In genomic region chr14:73048937-73049336, GRCm38 (mm10) we compare ENCODE assay signal across 16 mouse cellular contexts. TPM values are rescaled to one million over a fixed set of nuclear protein-coding genes. Genes with fewer than 3 reads are reported as not detected.
DNase-seq lines count a peak whose midpoint lies in the region; ATAC-seq and TF ChIP-seq lines count a peak whose summit lies in the region.
"Had no signal": no experiment of that assay in that cellular context is flagged by ENCODE, and none has a peak within 500 bp of the region (broad histone marks: within the 10 kb centered on the region; RNA-seq: fewer than 3 reads in every experiment).

Gene Cysltr2, minus strand, starts transcription at chr14:73049114.

- peak within 1 kb of the TSS; percentile 17; the same call in 1 of the 2 replicates for H3K4me2 ChIP-seq in lung, postnatal 0 days (replicated peaks; ENCODE audit: low read depth, low read length)
- H3K4me2 ChIP-seq: embryonic facial prominence, embryonic 15.5 days; lung, embryonic 15.5 days; neural tube, embryonic 12.5 days had no signal

- no peaks in the 10 kb centered on the region for H3K27me3 ChIP-seq in lung, postnatal 0 days (replicated peaks; ENCODE audit: insufficient read depth, low read length)
- H3K27me3 ChIP-seq: embryonic facial prominence, embryonic 15.5 days; lung, embryonic 15.5 days; neural tube, embryonic 12.5 days had no signal

- WGBS in lung, postnatal 0 days, result 47% methylated on average over 6 of the region's 6 CpGs
- 10% methylated on average over 6 of the region's 6 CpGs for WGBS in bone marrow, adult 2 months
- 15% methylated on average over 6 of the region's 6 CpGs for WGBS in macrophage (ENCODE audit: missing documents)

- TF ChIP-seq CTCF in lung, postnatal 0 days (IDR thresholded peaks at IDR 0.05), result no peak
- no peak for TF ChIP-seq CTCF in bone marrow, adult 2 months (IDR thresholded peaks at IDR 0.05; ENCODE audit: control insufficient read depth, insufficient read depth, low read length)

- ATAC-seq in lung, postnatal 0 days, result no peak
- ATAC-seq: forebrain, postnatal 0 days had no signal

- no peak for TF ChIP-seq EP300 in lung, postnatal 0 days (IDR thresholded peaks at IDR 0.05)

- DNase-seq in lung, postnatal 0 days (ENCODE audit: low spot score), result peak; percentile 12
- DNase-seq in lung, postnatal 14 days, result no peak
- DNase-seq in thymus, postnatal 14 days, result peak; percentile 27
- DNase-seq in embryo, embryonic 10 days (ENCODE audit: low spot score), result no peak
- DNase-seq in heart, adult 11 months, result no peak
- no peak for DNase-seq in adrenal gland, postnatal 10 days
- DNase-seq: cerebellum, postnatal 14 days; forebrain, postnatal 0 days; gastrocnemius, postnatal 36 days; retina, postnatal 1 day had no signal

- H3K9ac ChIP-seq in lung, postnatal 0 days (replicated peaks; ENCODE audit: low read depth), result no peak within 1 kb of the TSS
- H3K9ac ChIP-seq: embryonic facial prominence, embryonic 15.5 days; forebrain, postnatal 0 days; lung, embryonic 15.5 days; neural tube, embryonic 12.5 days had no signal

- H3K36me3 ChIP-seq in lung, postnatal 0 days (ENCODE audit: insufficient read depth, low read length), result no peaks in the 10 kb centered on the region
- H3K36me3 ChIP-seq in macrophage (ENCODE audit: inconsistent target), result no peaks in the 10 kb centered on the region
- H3K36me3 ChIP-seq: embryonic facial prominence, embryonic 15.5 days; G1E; lung, embryonic 15.5 days; neural tube, embryonic 12.5 days had no signal

- no peaks in the 10 kb centered on the region for H3K4me1 ChIP-seq in lung, postnatal 0 days (ENCODE audit: insufficient read depth, low read depth, low read length)
- H3K4me1 ChIP-seq in bone marrow, adult 2 months (ENCODE audit: control insufficient read depth, insufficient read depth, low read length), result peaks cover 3% of the 10 kb centered on the region; the same call in 1 of the 2 replicates
- H3K4me1 ChIP-seq: embryonic facial prominence, embryonic 15.5 days; lung, embryonic 15.5 days had no signal

- H3K79me2 ChIP-seq in macrophage (ENCODE audit: inconsistent target), result no peaks in the 10 kb centered on the region

- H3K9me3 ChIP-seq in lung, postnatal 0 days (ENCODE audit: low read length), result no peaks in the 10 kb centered on the region
- H3K9me3 ChIP-seq: embryonic facial prominence, embryonic 15.5 days; G1E; lung, embryonic 15.5 days; neural tube, embryonic 12.5 days had no signal

- H3K27ac ChIP-seq in lung, postnatal 0 days (ENCODE audit: low read length), result no peak within 1 kb of the TSS
- H3K27ac ChIP-seq in bone marrow, adult 2 months (ENCODE audit: control insufficient read depth, insufficient read depth, low read depth, low read length, poor library complexity), result no peak within 1 kb of the TSS
- no peak within 1 kb of the TSS for H3K27ac ChIP-seq in macrophage
- H3K27ac ChIP-seq: embryonic facial prominence, embryonic 15.5 days; lung, embryonic 15.5 days; neural tube, embryonic 12.5 days had no signal

- H3K4me3 ChIP-seq in lung, postnatal 0 days (ENCODE audit: low read depth, low read length), result no peak within 1 kb of the TSS
- H3K4me3 ChIP-seq in bone marrow, adult 2 months (replicated peaks; ENCODE audit: control insufficient read depth, low read depth, low read length), result peak within 1 kb of the TSS; percentile 50
- H3K4me3 ChIP-seq in macrophage (ENCODE audit: inconsistent target), result peak within 1 kb of the TSS; percentile 34
- H3K4me3 ChIP-seq: embryonic facial prominence, embryonic 15.5 days; lung, embryonic 15.5 days; neural tube, embryonic 12.5 days had no signal

- TF ChIP-seq POLR2A in bone marrow, adult 2 months (IDR thresholded peaks at IDR 0.05; ENCODE audit: borderline replicate concordance, control insufficient read depth, low read depth, low read length), result no peak

RNA-seq across cellular contexts. Expression of gene Cysltr2, which starts in this region (rescaled TPM):
- polyA plus RNA-seq in lung, postnatal 0 days (2015; fragmentation: Nextera tagmentation; extraction: Ambion mirVana), result 0.51 and 1.1 TPM in 2 replicates
- 40.4 and 62.2 TPM in 2 replicates for polyA plus RNA-seq in bone marrow, adult 2 months (2011; ENCODE audit: insufficient read depth, insufficient read length, low replicate concordance, missing spikeins)
- total RNA-seq in macrophage (2018; cell fraction: chromatin; rRNA removed), result 10 to 100 TPM in 21 of 26 experiments, 1 to 10 TPM in 5; 7.3 to 28.2 (median 14.1) TPM
- 10 to 100 TPM in 13 of 26 experiments, 1 to 10 TPM in 13; 3.7 to 23.4 (median 9.7) TPM for total RNA-seq in macrophage (2018; cell fraction: cytosol; rRNA removed)
- total RNA-seq in macrophage (2018; cell fraction: nucleus; rRNA removed), result 10 to 100 TPM in 21 of 26 experiments, 1 to 10 TPM in 5; 7.0 to 30.0 (median 17.5) TPM
- polyA plus RNA-seq in macrophage (2018), result 2.3 to 4.9 TPM (median 3.7 TPM) in 3 replicates
- total RNA-seq in adrenal gland, postnatal 10 days (2021), result 1 to 10 TPM in 1 of 2 experiments, under 1 TPM in 1; 0.81 to 1.4 TPM
- total RNA-seq: gastrocnemius, postnatal 36 days had no signal
- polyA plus RNA-seq: embryonic facial prominence, embryonic 15.5 days; G1E; neural tube, embryonic 12.5 days had no signal

Comparison
In these comparisons a context has a peak if more than half of its experiments do, and no peak if none do; other contexts are left out.
1. DNase-seq: peak in lung, postnatal 0 days (single experiment) and thymus, postnatal 14 days (single experiment); none in lung, postnatal 14 days (single experiment), embryo, embryonic 10 days (single experiment), heart, adult 11 months (single experiment) and adrenal gland, postnatal 10 days (single experiment).